Mouse (Mus musculus): ENCODE measurements around the gene Nipa2. TPM values are rescaled to one million over a fixed set of nuclear protein-coding genes. Genes with fewer than 3 reads are reported as not detected.

Gene Nipa2
- polyA plus RNA-seq, 1 experiment, result 47.6 TPM

DNA sequence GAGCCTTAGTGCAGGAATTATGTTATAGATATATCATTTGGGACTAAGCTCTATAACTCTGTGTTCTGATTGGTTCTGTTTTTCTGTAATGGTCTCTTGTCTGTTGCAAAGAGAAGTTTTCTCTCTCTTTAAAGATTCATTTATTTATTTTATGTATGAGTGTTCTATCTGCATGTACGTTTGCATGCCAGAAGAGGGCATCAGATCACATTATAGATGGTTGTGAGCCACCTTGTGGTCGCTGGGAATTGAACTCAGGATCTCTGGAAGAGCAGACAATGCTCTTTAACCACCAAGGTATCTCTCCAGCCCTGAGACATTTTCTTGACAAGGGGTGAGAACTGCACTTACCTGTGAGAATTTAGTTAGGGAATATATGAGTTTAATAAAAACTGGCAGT, 56.8 kb downstream of the Nipa2 start:
- no peak overlapping the region for H3K4me3 ChIP-seq (ENCODE audit: low read depth, low read length)
- no peaks in the 10 kb centered on the region for H3K27me3 ChIP-seq (ENCODE audit: control insufficient read depth, insufficient read depth, low read length, poor library complexity, severe bottlenecking)
- H3K36me3 ChIP-seq (ENCODE audit: control insufficient read depth, insufficient read depth, low read length, poor library complexity, severe bottlenecking), result peaks cover 18% of the 10 kb centered on the region
- no peak overlapping the region for H3K9ac ChIP-seq (ENCODE audit: low read depth, poor library complexity, severe bottlenecking)
- H3K4me1 ChIP-seq (ENCODE audit: control insufficient read depth, insufficient read depth, low read length), result no peaks in the 10 kb centered on the region
- H3K9me3 ChIP-seq (replicated peaks; ENCODE audit: control insufficient read depth, insufficient read depth, low read length, poor library complexity, severe bottlenecking), result no peaks in the 10 kb centered on the region
- TF ChIP-seq EP300 (IDR thresholded peaks at IDR 0.05; ENCODE audit: insufficient read depth, low read depth, low read length), result no peak
- no peak for TF ChIP-seq POLR2A (IDR thresholded peaks at IDR 0.05; ENCODE audit: insufficient read depth, low read length)
- TF ChIP-seq CTCF (IDR thresholded peaks at IDR 0.05; ENCODE audit: low read depth, low read length), result no peak
- H3K27ac ChIP-seq (ENCODE audit: insufficient read depth, low read length), result no peak overlapping the region

DNA sequence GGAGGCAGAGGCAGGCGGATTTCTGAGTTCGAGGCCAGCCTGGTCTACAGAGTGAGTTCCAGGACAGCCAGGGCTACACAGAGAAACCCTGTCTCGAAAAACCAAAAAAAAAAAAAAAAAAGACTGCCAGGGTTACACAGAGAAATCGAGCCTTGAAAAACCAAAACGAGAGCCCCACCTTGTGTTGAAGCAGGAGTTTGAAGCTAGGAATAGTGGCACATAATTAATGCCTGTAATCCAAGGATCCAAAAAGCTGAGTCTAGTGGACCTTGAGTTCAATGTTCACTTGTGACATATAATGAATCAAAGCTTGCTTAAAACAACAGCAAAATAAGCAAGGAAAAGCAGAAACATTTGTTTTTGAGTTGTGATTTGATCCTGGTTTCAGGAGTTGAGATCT, 58.5 kb downstream of the Nipa2 start:
- Histone ChIP-seq H3K4me1 (ENCODE audit: control insufficient read depth, insufficient read depth, low read length) (no peaks in the 10 kb centered on the region), H3K27me3 (ENCODE audit: control insufficient read depth, insufficient read depth, low read length, poor library complexity, severe bottlenecking) (no peaks in the 10 kb centered on the region), H3K9me3 (replicated peaks; ENCODE audit: control insufficient read depth, insufficient read depth, low read length, poor library complexity, severe bottlenecking) (no peaks in the 10 kb centered on the region), H3K4me3 (ENCODE audit: low read depth, low read length) (no peak overlapping the region), H3K27ac (ENCODE audit: insufficient read depth, low read length) (no peak overlapping the region), H3K36me3 (ENCODE audit: control insufficient read depth, insufficient read depth, low read length, poor library complexity, severe bottlenecking) (peaks cover 20% of the 10 kb centered on the region), H3K9ac (ENCODE audit: low read depth, poor library complexity, severe bottlenecking) (no peak overlapping the region)
- TF ChIP-seq CTCF (IDR thresholded peaks at IDR 0.05; ENCODE audit: low read depth, low read length) (no peak), POLR2A (IDR thresholded peaks at IDR 0.05; ENCODE audit: insufficient read depth, low read length) (no peak), EP300 (IDR thresholded peaks at IDR 0.05; ENCODE audit: insufficient read depth, low read depth, low read length) (no peak)

DNA sequence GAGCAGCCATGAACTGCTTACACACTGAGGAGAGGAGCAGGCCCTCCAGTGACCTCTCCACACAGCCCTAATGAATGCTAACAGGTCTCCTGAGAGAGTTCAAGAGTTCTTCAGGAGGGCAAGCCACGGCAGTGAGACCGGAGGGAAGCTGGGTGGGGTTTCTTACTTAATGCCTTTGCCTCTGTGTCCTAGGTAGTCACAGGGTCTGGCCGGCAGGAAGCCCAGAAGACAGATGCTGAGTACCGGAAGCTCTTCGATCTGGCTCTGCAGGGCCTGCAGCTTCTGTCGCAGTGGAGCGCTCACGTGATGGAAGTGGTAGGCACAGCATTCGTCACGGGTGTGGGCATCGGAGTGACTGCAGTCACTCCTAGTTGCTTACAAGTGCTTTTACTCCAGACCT, 70.5 kb downstream of the Nipa2 start:
- no peak overlapping the region for H3K9ac ChIP-seq (ENCODE audit: low read depth, poor library complexity, severe bottlenecking)
- peaks cover 8% of the 10 kb centered on the region for H3K36me3 ChIP-seq (ENCODE audit: control insufficient read depth, insufficient read depth, low read length, poor library complexity, severe bottlenecking)
- H3K9me3 ChIP-seq (replicated peaks; ENCODE audit: control insufficient read depth, insufficient read depth, low read length, poor library complexity, severe bottlenecking), result no peaks in the 10 kb centered on the region
- H3K27me3 ChIP-seq (ENCODE audit: control insufficient read depth, insufficient read depth, low read length, poor library complexity, severe bottlenecking), result no peaks in the 10 kb centered on the region
- no peak for TF ChIP-seq EP300 (IDR thresholded peaks at IDR 0.05; ENCODE audit: insufficient read depth, low read depth, low read length)
- no peak for TF ChIP-seq POLR2A (IDR thresholded peaks at IDR 0.05; ENCODE audit: insufficient read depth, low read length)
- TF ChIP-seq CTCF (IDR thresholded peaks at IDR 0.05; ENCODE audit: low read depth, low read length), result no peak
- H3K4me3 ChIP-seq (ENCODE audit: low read depth, low read length), result no peak overlapping the region
- H3K4me1 ChIP-seq (ENCODE audit: control insufficient read depth, insufficient read depth, low read length), result no peaks in the 10 kb centered on the region
- peak overlapping the region; percentile 67 for H3K27ac ChIP-seq (ENCODE audit: insufficient read depth, low read length)

DNA sequence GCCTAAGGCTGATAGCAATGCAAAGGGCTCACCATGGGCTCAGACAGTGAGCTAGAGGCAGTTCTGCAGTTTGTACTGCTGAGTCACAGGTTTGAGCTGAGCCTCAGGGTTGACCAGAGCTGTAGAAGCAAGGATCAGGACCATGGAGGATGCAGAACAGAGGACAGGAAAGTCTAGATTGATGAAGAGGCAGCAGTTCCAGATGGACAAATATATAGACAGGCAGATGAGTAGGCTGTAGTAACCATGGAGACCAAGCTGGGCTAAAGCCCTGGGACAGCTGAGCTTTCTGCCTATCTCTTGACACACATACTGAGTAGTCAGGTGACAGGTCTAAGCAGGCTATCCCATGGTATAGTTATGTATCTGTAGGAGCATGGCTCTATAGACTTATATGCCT, 71.5 kb downstream of the Nipa2 start:
- H3K9ac ChIP-seq (ENCODE audit: low read depth, poor library complexity, severe bottlenecking), result no peak overlapping the region
- no peaks in the 10 kb centered on the region for H3K9me3 ChIP-seq (replicated peaks; ENCODE audit: control insufficient read depth, insufficient read depth, low read length, poor library complexity, severe bottlenecking)
- H3K36me3 ChIP-seq (ENCODE audit: control insufficient read depth, insufficient read depth, low read length, poor library complexity, severe bottlenecking), result peaks cover 6% of the 10 kb centered on the region
- no peak for TF ChIP-seq CTCF (IDR thresholded peaks at IDR 0.05; ENCODE audit: low read depth, low read length)
- TF ChIP-seq EP300 (IDR thresholded peaks at IDR 0.05; ENCODE audit: insufficient read depth, low read depth, low read length), result no peak
- no peak for TF ChIP-seq POLR2A (IDR thresholded peaks at IDR 0.05; ENCODE audit: insufficient read depth, low read length)
- H3K27ac ChIP-seq (ENCODE audit: insufficient read depth, low read length), result no peak overlapping the region
- no peaks in the 10 kb centered on the region for H3K4me1 ChIP-seq (ENCODE audit: control insufficient read depth, insufficient read depth, low read length)
- H3K4me3 ChIP-seq (ENCODE audit: low read depth, low read length), result no peak overlapping the region
- no peaks in the 10 kb centered on the region for H3K27me3 ChIP-seq (ENCODE audit: control insufficient read depth, insufficient read depth, low read length, poor library complexity, severe bottlenecking)

DNA sequence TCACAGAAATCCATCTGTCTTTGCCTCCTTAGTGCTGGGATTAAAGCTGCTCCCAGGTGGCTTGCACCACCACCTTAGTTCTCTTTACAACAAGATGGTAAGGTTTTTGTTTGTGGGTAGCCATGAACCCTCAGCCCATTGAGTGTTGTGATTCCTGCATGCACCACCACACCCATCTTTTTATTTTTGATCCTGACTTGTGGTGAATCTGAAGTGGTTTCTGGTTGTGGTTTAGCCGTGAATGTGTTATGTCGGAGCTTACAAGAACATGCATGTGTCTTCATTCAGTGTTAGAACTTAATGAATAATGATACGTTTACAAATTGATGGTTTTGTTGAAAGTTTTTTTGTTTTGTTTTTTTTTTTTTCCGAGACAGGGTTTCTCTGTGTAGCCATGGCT, 72.3 kb downstream of the Nipa2 start:
- Histone ChIP-seq H3K27me3 (ENCODE audit: control insufficient read depth, insufficient read depth, low read length, poor library complexity, severe bottlenecking) (no peaks in the 10 kb centered on the region), H3K9me3 (replicated peaks; ENCODE audit: control insufficient read depth, insufficient read depth, low read length, poor library complexity, severe bottlenecking) (no peaks in the 10 kb centered on the region), H3K36me3 (ENCODE audit: control insufficient read depth, insufficient read depth, low read length, poor library complexity, severe bottlenecking) (peaks cover 6% of the 10 kb centered on the region), H3K4me3 (ENCODE audit: low read depth, low read length) (no peak overlapping the region), H3K9ac (ENCODE audit: low read depth, poor library complexity, severe bottlenecking) (no peak overlapping the region), H3K27ac (ENCODE audit: insufficient read depth, low read length) (no peak overlapping the region), H3K4me1 (ENCODE audit: control insufficient read depth, insufficient read depth, low read length) (no peaks in the 10 kb centered on the region)
- no peak for TF ChIP-seq CTCF (IDR thresholded peaks at IDR 0.05; ENCODE audit: low read depth, low read length)
- TF ChIP-seq EP300 (IDR thresholded peaks at IDR 0.05; ENCODE audit: insufficient read depth, low read depth, low read length), result no peak
- no peak for TF ChIP-seq POLR2A (IDR thresholded peaks at IDR 0.05; ENCODE audit: insufficient read depth, low read length)

DNA sequence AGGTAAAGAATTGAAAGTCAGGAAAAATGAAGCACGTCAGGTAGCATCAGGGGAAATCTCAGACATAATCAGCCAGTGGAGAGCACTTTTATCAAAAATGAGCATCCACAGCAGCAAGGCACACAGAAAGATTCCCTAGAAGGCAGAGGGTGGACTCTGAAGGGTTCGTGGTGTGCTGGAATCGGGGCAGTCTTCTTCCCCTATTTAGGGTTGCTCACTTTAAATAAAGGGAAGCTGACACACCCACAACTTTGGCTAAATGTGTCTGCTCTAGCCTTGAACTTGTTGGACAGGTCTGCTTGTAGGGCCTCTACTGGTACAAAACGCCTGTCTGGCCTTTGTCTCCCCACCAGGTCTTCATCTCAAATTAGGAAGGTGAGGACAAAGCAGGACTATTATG, 73.7 kb downstream of the Nipa2 start:
- H3K27me3 ChIP-seq (ENCODE audit: control insufficient read depth, insufficient read depth, low read length, poor library complexity, severe bottlenecking), result no peaks in the 10 kb centered on the region
- no peaks in the 10 kb centered on the region for H3K9me3 ChIP-seq (replicated peaks; ENCODE audit: control insufficient read depth, insufficient read depth, low read length, poor library complexity, severe bottlenecking)
- no peak overlapping the region for H3K4me3 ChIP-seq (ENCODE audit: low read depth, low read length)
- H3K36me3 ChIP-seq (ENCODE audit: control insufficient read depth, insufficient read depth, low read length, poor library complexity, severe bottlenecking), result peaks cover 6% of the 10 kb centered on the region
- no peak for TF ChIP-seq POLR2A (IDR thresholded peaks at IDR 0.05; ENCODE audit: insufficient read depth, low read length)
- no peak for TF ChIP-seq CTCF (IDR thresholded peaks at IDR 0.05; ENCODE audit: low read depth, low read length)
- no peak for TF ChIP-seq EP300 (IDR thresholded peaks at IDR 0.05; ENCODE audit: insufficient read depth, low read depth, low read length)
- H3K9ac ChIP-seq (ENCODE audit: low read depth, poor library complexity, severe bottlenecking), result no peak overlapping the region
- H3K27ac ChIP-seq (ENCODE audit: insufficient read depth, low read length), result no peak overlapping the region
- no peaks in the 10 kb centered on the region for H3K4me1 ChIP-seq (ENCODE audit: control insufficient read depth, insufficient read depth, low read length)

Other genes with a start within 250 kb of the Nipa2 start
- gene Siglech, start 194.3 kb downstream of the Nipa2 start, polyA plus RNA-seq (2011; ENCODE audit: insufficient read depth, insufficient read length, low read depth, missing spikeins), result not detected in 2 replicates
- 26.9 and 27.2 TPM in 2 replicates for gene Tubgcp5, start 168.3 kb downstream of the Nipa2 start, polyA plus RNA-seq (2011; ENCODE audit: insufficient read depth, insufficient read length, low read depth, missing spikeins)
- 97.9 and 98.9 TPM in 2 replicates for gene Cyfip1, start 120.7 kb downstream of the Nipa2 start, polyA plus RNA-seq (2011; ENCODE audit: insufficient read depth, insufficient read length, low read depth, missing spikeins)
- gene Nipa1, start 57.5 kb upstream of the Nipa2 start, polyA plus RNA-seq (2011; ENCODE audit: insufficient read depth, insufficient read length, low read depth, missing spikeins), result 2.3 and 3.3 TPM in 2 replicates
- gene Herc2, start 87.7 kb upstream of the Nipa2 start, polyA plus RNA-seq (2011; ENCODE audit: insufficient read depth, insufficient read length, low read depth, missing spikeins), result 43.4 and 56.1 TPM in 2 replicates